Mouse (Mus musculus) bone marrow macrophage, adult 2 months (primary cell): ENCODE measurements at regions not wholly inside any gene's neighbourhood (a gene's known extent, or its start where the extent isn't known, plus 50 kb on each side); places are given as distances from the start of the nearest gene placed in this dataset.

ENCODE experiments used
- H3K27ac ChIP-seq: 2 replicates; pipeline ENCODE4 v1.5.1; 2012; ENCODE audit warnings: low read depth, low read length; ENCODE audit not compliant: insufficient read depth
- H3K4me1 ChIP-seq: 2 replicates; pipeline ENCODE4 v1.6.1; 2012; ENCODE audit warnings: low read length; ENCODE audit not compliant: control insufficient read depth, insufficient read depth
- H3K4me3 ChIP-seq: 2 replicates; pipeline ENCODE4 v1.5.1; 2012; ENCODE audit warnings: mild to moderate bottlenecking, low read length, moderate library complexity; ENCODE audit not compliant: insufficient read depth
- CTCF ChIP-seq: IDR thresholded peaks from 2 replicates; pipeline ENCODE4 v1.5.1; 2012; ENCODE audit warnings: low read depth, mild to moderate bottlenecking, low read length, moderate library complexity
- POLR2A ChIP-seq: IDR thresholded peaks from 2 replicates; pipeline ENCODE4 v1.6.1; 2012; ENCODE audit warnings: mild to moderate bottlenecking, low read depth, low read length, borderline replicate concordance

GRCm38 (mm10) chr15:61439623-61440170 is 516.9 kb upstream of the A1bg start:
- TF ChIP-seq CTCF: no peak
- no peak for TF ChIP-seq POLR2A
- no peak overlapping the region for H3K27ac ChIP-seq
- H3K4me1 ChIP-seq: no peaks in the 10 kb centered on the region
- H3K4me3 ChIP-seq: no peak overlapping the region

GRCm38 (mm10) chr15:61428818-61429415 is 506.1 kb upstream of the A1bg start:
- TF ChIP-seq POLR2A: no peak
- TF ChIP-seq CTCF: no peak
- H3K27ac ChIP-seq: no peak overlapping the region
- H3K4me3 ChIP-seq: no peak overlapping the region
- H3K4me1 ChIP-seq: no peaks in the 10 kb centered on the region

- TF ChIP-seq CTCF (no peak), POLR2A (no peak)
- Histone ChIP-seq H3K4me1 (no peaks in the 10 kb centered on the region), H3K4me3 (no peak overlapping the region), H3K27ac (no peak overlapping the region)
Observed at GRCm38 (mm10) chr15:61422989-61423388, 500.2 kb upstream of the A1bg start.

GRCm38 (mm10) chr15:61417506-61417905 is 494.7 kb upstream of the A1bg start:
- no peak overlapping the region for H3K4me3 ChIP-seq

GRCm38 (mm10) chr15:61416841-61417240 is 494.0 kb upstream of the A1bg start:
- Histone ChIP-seq H3K27ac (no peak overlapping the region), H3K4me3 (no peak overlapping the region), H3K4me1 (no peaks in the 10 kb centered on the region)
- no peak for TF ChIP-seq CTCF

More at GRCm38 (mm10) chr15:61417506-61417905, 494.7 kb upstream of the A1bg start:
- Histone ChIP-seq H3K4me1 (no peaks in the 10 kb centered on the region), H3K27ac (no peak overlapping the region)
- no peak for TF ChIP-seq CTCF
- TF ChIP-seq POLR2A: no peak

GRCm38 (mm10) chr15:61415626-61416025 is 492.8 kb upstream of the A1bg start:
- TF ChIP-seq POLR2A (no peak), CTCF (no peak)
- no peaks in the 10 kb centered on the region for H3K4me1 ChIP-seq
- H3K27ac ChIP-seq: no peak overlapping the region
- no peak overlapping the region for H3K4me3 ChIP-seq

GRCm38 (mm10) chr15:61411821-61412220 is 489.0 kb upstream of the A1bg start:
- H3K4me3 ChIP-seq: no peak overlapping the region
- no peaks in the 10 kb centered on the region for H3K4me1 ChIP-seq
- no peak for TF ChIP-seq CTCF
- no peak for TF ChIP-seq POLR2A
- H3K27ac ChIP-seq: no peak overlapping the region

GRCm38 (mm10) chr15:61410789-61411188 is 488.0 kb upstream of the A1bg start:
- Histone ChIP-seq H3K4me3 (no peak overlapping the region), H3K27ac (no peak overlapping the region), H3K4me1 (no peaks in the 10 kb centered on the region)
- TF ChIP-seq CTCF: no peak
- no peak for TF ChIP-seq POLR2A

- no peak overlapping the region for H3K4me3 ChIP-seq
- no peak overlapping the region for H3K27ac ChIP-seq
- TF ChIP-seq CTCF (no peak), POLR2A (no peak)
- no peaks in the 10 kb centered on the region for H3K4me1 ChIP-seq
Observed at GRCm38 (mm10) chr15:61408621-61409020, 485.8 kb upstream of the A1bg start.

GRCm38 (mm10) chr15:61400720-61401119 is 477.9 kb upstream of the A1bg start:
- Histone ChIP-seq H3K4me1 (no peaks in the 10 kb centered on the region), H3K4me3 (no peak overlapping the region), H3K27ac (no peak overlapping the region)
- TF ChIP-seq CTCF (no peak), POLR2A (no peak)

GRCm38 (mm10) chr15:61399971-61400370 is 477.2 kb upstream of the A1bg start:
- H3K27ac ChIP-seq: no peak overlapping the region
- H3K4me1 ChIP-seq: no peaks in the 10 kb centered on the region
- TF ChIP-seq POLR2A (no peak), CTCF (no peak)

More at GRCm38 (mm10) chr15:61399971-61400370, 477.2 kb upstream of the A1bg start:
- H3K4me3 ChIP-seq: no peak overlapping the region
